8 mouse cellular contexts compared by ENCODE assay signal in the genomic region with DNA sequence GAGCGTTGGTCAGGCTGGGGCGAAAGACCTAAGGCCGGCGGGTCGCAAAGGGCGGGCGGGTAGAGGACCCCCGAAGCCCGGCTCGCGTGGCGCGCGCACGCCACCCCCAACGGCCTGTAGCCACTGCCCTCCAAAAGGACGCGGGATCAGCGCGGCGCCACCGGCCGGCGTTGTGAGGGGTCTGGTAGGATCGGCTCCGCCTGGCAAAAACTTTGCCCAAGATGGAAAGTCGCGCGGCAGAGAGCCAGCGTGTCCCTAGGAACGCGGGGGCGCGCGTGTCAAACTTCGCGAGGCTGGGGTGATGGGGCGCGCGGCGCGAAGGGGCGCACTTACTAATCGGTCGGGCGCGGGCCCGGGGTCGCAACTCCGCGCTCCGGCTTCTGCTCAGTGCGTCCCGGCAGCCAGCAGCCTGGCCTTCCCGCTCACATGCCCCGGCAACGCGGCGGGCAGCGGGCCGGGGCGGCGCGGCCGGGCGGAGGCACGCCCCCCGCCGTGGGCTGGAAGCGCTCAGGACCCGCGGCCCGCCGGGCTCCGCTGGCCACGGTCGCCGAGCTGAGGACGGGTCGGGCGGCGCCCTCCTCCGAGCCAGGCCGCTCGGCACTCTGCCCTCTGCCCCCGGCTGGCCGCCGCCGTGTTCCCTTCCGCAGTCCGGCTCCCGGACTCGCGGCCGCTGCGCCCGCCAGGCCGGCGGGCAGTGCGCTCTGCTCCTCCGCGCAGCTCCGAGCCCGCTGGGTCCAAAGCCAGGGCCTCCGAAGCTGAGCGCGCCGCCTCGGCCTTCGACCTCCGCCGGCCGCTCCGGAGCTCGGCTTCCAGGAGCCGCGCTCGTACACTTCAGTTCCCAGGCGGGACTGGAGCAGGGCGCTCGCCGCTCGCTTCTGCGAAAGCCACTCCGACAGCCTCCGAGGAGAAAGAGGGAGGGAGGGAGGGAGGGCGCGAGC. TPM values are rescaled to one million over a fixed set of nuclear protein-coding genes. Genes with fewer than 3 reads are reported as not detected.
DNase-seq lines count a peak whose midpoint lies in the region; ATAC-seq and TF ChIP-seq lines count a peak whose summit lies in the region.

A gene (minus strand): TSS at position 835 of the 938 bp plus-strand sequence.

- peak; percentile 79 to 92 for DNase-seq in adrenal gland, adult (ENCODE audit: inconsistent age in 2 of 2, low spot score in 1 of 2)
- peak; percentile 25 to 32 for DNase-seq in frontal cortex, postnatal 36 days (ENCODE audit: low spot score in 2 of 2)
- peak; percentile 30 to 41 for DNase-seq in left cerebral cortex, postnatal 36 days (ENCODE audit: low spot score in 2 of 2)
- peak; percentile 79 for DNase-seq in mesoderm, embryonic 11.5 days (ENCODE audit: low read depth, low spot score)

- peak within 1 kb of the TSS; percentile 87 for H3K9ac ChIP-seq in hindbrain, embryonic 13.5 days

- peak within 1 kb of the TSS; percentile 93 for H3K27ac ChIP-seq in brown adipose tissue, adult 24 weeks (replicated peaks; ENCODE audit: low read depth, low read length)
- H3K27ac ChIP-seq in hindbrain, embryonic 13.5 days: peak within 1 kb of the TSS; percentile 89
- H3K27ac ChIP-seq in small intestine, adult 2 months (ENCODE audit: insufficient read depth, low read depth, low read length): peak within 1 kb of the TSS; percentile 96

- no peaks in the 10 kb centered on the region for H3K36me3 ChIP-seq in hindbrain, embryonic 13.5 days
- no peaks in the 10 kb centered on the region for H3K36me3 ChIP-seq in small intestine, adult 2 months (ENCODE audit: control insufficient read depth, insufficient read depth, low read length)

- peak; percentile 95 for TF ChIP-seq POLR2A in small intestine, adult 2 months (IDR thresholded peaks at IDR 0.05; ENCODE audit: low read depth, low read length)

- H3K4me3 ChIP-seq in brown adipose tissue, adult 24 weeks (ENCODE audit: insufficient read depth, low read depth, low read length): peak within 1 kb of the TSS; percentile 88
- H3K4me3 ChIP-seq in hindbrain, embryonic 13.5 days: peak within 1 kb of the TSS; percentile 81
- peak within 1 kb of the TSS; percentile 98 for H3K4me3 ChIP-seq in small intestine, adult 2 months (ENCODE audit: low read depth, low read length)

- peak; percentile 67 for ATAC-seq in hindbrain, embryonic 13.5 days (ENCODE audit: low FRiP score)
- no peak for ATAC-seq in erythroid progenitor cell, adult 5-6 weeks (replicated peaks; ENCODE audit: low FRiP score, poor library complexity, severe bottlenecking)

- peak within 1 kb of the TSS; percentile 99 for H3K4me2 ChIP-seq in hindbrain, embryonic 13.5 days

- peaks cover 11% of the 10 kb centered on the region for H3K4me1 ChIP-seq in brown adipose tissue, adult 24 weeks (ENCODE audit: control insufficient read depth, insufficient read depth, insufficient read length, low read length)
- peaks cover 35% of the 10 kb centered on the region for H3K4me1 ChIP-seq in hindbrain, embryonic 13.5 days (replicated peaks)
- peaks cover 21% of the 10 kb centered on the region for H3K4me1 ChIP-seq in small intestine, adult 2 months (ENCODE audit: control insufficient read depth, insufficient read depth, insufficient read length, low read length)

- intact Hi-C loops in left cerebral cortex, postnatal 36 days (cut with DNase I): loop anchor here (1.0 to 10.0 kb wide), 3 partner anchors 37 to 186 kb away; a partner anchor contains a TSS

- whole genome bisulfite sequencing in hindbrain, embryonic 13.5 days: under 1% methylated on average over 71 of the region's 128 CpGs
- under 1% methylated on average over 125 of the region's 128 CpGs for WGBS in small intestine, adult 2 months

- H3K27me3 ChIP-seq in hindbrain, embryonic 13.5 days: no peaks in the 10 kb centered on the region
- no peaks in the 10 kb centered on the region for H3K27me3 ChIP-seq in small intestine, adult 2 months (ENCODE audit: control insufficient read depth, insufficient read depth, low read length)

- no peaks in the 10 kb centered on the region for H3K9me3 ChIP-seq in hindbrain, embryonic 13.5 days

- no peak for TF ChIP-seq CTCF in small intestine, adult 2 months (IDR thresholded peaks at IDR 0.05; ENCODE audit: extremely low read depth, insufficient read length, insufficient replicate concordance, low read depth, low read length)

RNA-seq across cellular contexts. Expression of the gene that starts here (rescaled TPM):
- 5.5 and 6.6 TPM in 2 replicates for polyA plus RNA-seq in brown adipose tissue, adult 24 weeks (2012; ENCODE audit: insufficient read depth, insufficient read length, missing spikeins)
- polyA plus RNA-seq in hindbrain, embryonic 13.5 days (2015; fragmentation: Nextera tagmentation; extraction: Ambion mirVana): 7.9 and 8.0 TPM in 2 replicates
- 10 to 100 TPM in 1 of 2 experiments, 1 to 10 TPM in 1; 8.3 to 12.0 TPM for total RNA-seq in left cerebral cortex, postnatal 36 days (2021)
- polyA plus RNA-seq in small intestine, adult 2 months (2012; rRNA removed): 46.7 and 189 TPM in 2 replicates
- total RNA-seq in erythroid progenitor cell, adult 5-6 weeks (2015; ENCODE audit: low replicate concordance): 1.4 and 3.4 TPM in 2 replicates
- not detected in 2 replicates for total RNA-seq in erythroid progenitor cell, adult 5-6 weeks (2017; ENCODE audit: low replicate concordance)

Comparison
In these comparisons a context has a peak if more than half of its experiments do, and no peak if none do; other contexts are left out.
1. DNase-seq: peak in every context shown above with its lines; median percentile 86 in adrenal gland, adult; 79 in mesoderm, embryonic 11.5 days; 36 in left cerebral cortex, postnatal 36 days; 28 in frontal cortex, postnatal 36 days.